8 mouse cellular contexts compared by ENCODE assay signal in the genomic region with DNA sequence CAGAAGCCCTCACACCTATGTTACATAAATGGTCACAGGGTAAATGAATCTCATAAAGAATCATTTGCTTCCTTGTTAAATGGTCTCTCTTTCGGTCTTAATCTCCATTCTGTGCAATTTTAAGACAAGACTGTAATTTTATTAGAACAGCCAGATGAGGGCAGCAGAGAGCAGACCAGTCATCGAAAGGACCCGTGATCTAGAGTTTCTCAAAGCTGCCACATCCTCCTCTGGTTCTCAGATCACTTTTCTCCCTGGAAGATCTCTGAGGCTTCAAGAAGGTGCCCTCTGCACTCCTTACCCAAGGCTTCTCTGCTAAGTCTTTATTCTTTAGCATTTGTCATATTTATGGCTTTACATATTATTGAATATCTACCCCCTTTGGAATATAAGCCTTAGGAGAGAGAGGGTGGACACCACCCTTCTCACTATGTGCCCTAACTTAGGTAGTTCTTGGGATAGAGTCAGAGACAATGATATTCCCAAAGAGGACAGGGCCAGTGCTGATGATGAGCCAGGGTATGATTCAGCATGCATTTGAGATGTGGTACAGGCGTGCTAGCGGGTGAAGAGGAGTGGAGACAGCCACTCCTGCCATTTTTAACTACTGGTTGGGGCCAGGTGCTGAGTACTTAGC. TPM values are rescaled to one million over a fixed set of nuclear protein-coding genes. Genes with fewer than 3 reads are reported as not detected.
DNase-seq lines count a peak whose midpoint lies in the region.

No protein-coding gene starts in this region.

- DNase-seq in left cerebral cortex, adult 18-20 months (ENCODE audit: low spot score in 2 of 2), result peak; percentile 57 to 73
- DNase-seq in left cerebral cortex, adult 11 months (ENCODE audit: low spot score), result no peak
- DNase-seq in adrenal gland, adult 2 months, result peak; percentile 62
- DNase-seq in embryo, embryonic 11 days, result peak; percentile 77
- DNase-seq in heart, postnatal 10 days, result peak; percentile 61 to 83
- DNase-seq in layer of hippocampus, postnatal 14 days (ENCODE audit: low spot score in 2 of 2), result peak; percentile 35 to 77
- DNase-seq in lung, postnatal 36 days, result peak; percentile 60
- DNase-seq in skeletal muscle tissue, adult 2 months (ENCODE audit: low read depth, low spot score), result peak; percentile 51

- intact Hi-C loops in heart, postnatal 10 days (cut with DNase I), result loop anchor here (1.0 to 10.0 kb wide), 5 partner anchors 55 to 515 kb away; no protein-coding TSS in a partner anchor

RNA-seq across cellular contexts. Expression of a gene that starts 20.3 kb away (rescaled TPM):
- total RNA-seq in left cerebral cortex, adult 18-20 months (2021), result 1 to 10 TPM; 1.9 to 2.2 TPM
- 1 to 10 TPM; 1.5 to 5.8 TPM for total RNA-seq in adrenal gland, adult 2 months (2021)
- 0.12 and 0.57 TPM in 2 replicates for polyA plus RNA-seq in adrenal gland, adult 2 months (2012; rRNA removed)
- total RNA-seq in heart, postnatal 10 days (2021), result under 1 TPM; 0.41 to 0.47 TPM
- 1 to 10 TPM; 1.5 to 1.6 TPM for total RNA-seq in layer of hippocampus, postnatal 14 days (2021)

RNA-seq across cellular contexts. Expression of a gene that starts 53.2 kb away (rescaled TPM):
- 1,000 to 10,000 TPM; 1,342 to 1,442 TPM for total RNA-seq in left cerebral cortex, adult 18-20 months (2021)
- total RNA-seq in adrenal gland, adult 2 months (2021), result 10 to 100 TPM; 15.0 to 27.1 TPM
- 12.0 and 18.3 TPM in 2 replicates for polyA plus RNA-seq in adrenal gland, adult 2 months (2012; rRNA removed)
- total RNA-seq in heart, postnatal 10 days (2021), result 10 to 100 TPM; 12.4 TPM
- 1,000 to 10,000 TPM; 1,488 to 1,503 TPM for total RNA-seq in layer of hippocampus, postnatal 14 days (2021)

Comparison
In these comparisons a context has a peak if more than half of its experiments do, and no peak if none do; other contexts are left out.
1. RNA of a gene that starts 53.2 kb away (total RNA-seq): 1,488 to 1,503 TPM in layer of hippocampus, postnatal 14 days and 1,342 to 1,442 TPM in left cerebral cortex, adult 18-20 months; 15.0 to 27.1 TPM in adrenal gland, adult 2 months and 12.4 TPM in heart, postnatal 10 days; every median in the first group is over 10 times any median in the second.